Mouse (Mus musculus) hindbrain, embryonic 15.5 days (tissue): ENCODE results near the gene Snx30. TPM values are rescaled to one million over a fixed set of nuclear protein-coding genes. Genes with fewer than 3 reads are reported as not detected.

Experiments used
- ATAC-seq: fragments of 200-750 bp; cut with Nextera tagmentation; 2 replicates; pipeline ENCODE4 v1.8.0; 2017; ENCODE audit warnings: low read depth, moderate number of reproducible peaks, moderate TSS enrichment; ENCODE audit not compliant: low FRiP score
- H3K27ac ChIP-seq: fragments of 300-500 bp; sonication (generic); replicated peaks from 2 replicates; pipeline ENCODE4 v1.5.1; 2015; ENCODE audit warnings: mild to moderate bottlenecking, inconsistent platforms
- H3K27me3 ChIP-seq: fragments of 300-500 bp; sonication (generic); 2 replicates; pipeline ENCODE4 v1.6.1; 2015; ENCODE audit warnings: control low read depth, inconsistent platforms
- H3K36me3 ChIP-seq: fragments of 300-500 bp; sonication (generic); 2 replicates; pipeline ENCODE4 v1.6.1; 2015; ENCODE audit warnings: control low read depth, inconsistent platforms
- H3K4me1 ChIP-seq: fragments of 300-500 bp; sonication (generic); replicated peaks from 2 replicates; pipeline ENCODE4 v1.6.1; 2015; ENCODE audit warnings: control low read depth, inconsistent platforms
- H3K4me2 ChIP-seq: fragments of 300-500 bp; sonication (generic); 2 replicates; pipeline ENCODE4 v1.6.1; 2015; ENCODE audit warnings: moderate library complexity, mild to moderate bottlenecking, inconsistent platforms
- H3K4me3 ChIP-seq: fragments of 300-500 bp; sonication (generic); 2 replicates; pipeline ENCODE4 v1.5.1; 2015; ENCODE audit warnings: mild to moderate bottlenecking, inconsistent platforms
- H3K9ac ChIP-seq: fragments of 300-500 bp; sonication (generic); 2 replicates; pipeline ENCODE4 v1.6.1; 2015; ENCODE audit warnings: inconsistent platforms
- H3K9me3 ChIP-seq: fragments of 300-500 bp; sonication (generic); 2 replicates; pipeline ENCODE4 v1.6.1; 2016; ENCODE audit warnings: control low read depth, inconsistent platforms
- WGBS: fragments of 180-500 bp; shearing (Covaris S2); methylation state at CpG from one replicate; pipeline ENCODE4 v1.1.7; 2015; 5-methylcytosine and 5-hydroxymethylcytosine counted together
- polyA plus RNA-seq: library from polyadenylated mRNA; unstranded; fragments of >200 nt; fragmentation: Nextera tagmentation; extraction: Ambion mirVana; gene quantifications from 2 replicates; pipeline ENCODE4 v1.2.1, GENCODE M21; 2015

The Snx30 gene
- polyA plus RNA-seq, 1 experiment from 2014 or later = 18.3 TPM

DNA sequence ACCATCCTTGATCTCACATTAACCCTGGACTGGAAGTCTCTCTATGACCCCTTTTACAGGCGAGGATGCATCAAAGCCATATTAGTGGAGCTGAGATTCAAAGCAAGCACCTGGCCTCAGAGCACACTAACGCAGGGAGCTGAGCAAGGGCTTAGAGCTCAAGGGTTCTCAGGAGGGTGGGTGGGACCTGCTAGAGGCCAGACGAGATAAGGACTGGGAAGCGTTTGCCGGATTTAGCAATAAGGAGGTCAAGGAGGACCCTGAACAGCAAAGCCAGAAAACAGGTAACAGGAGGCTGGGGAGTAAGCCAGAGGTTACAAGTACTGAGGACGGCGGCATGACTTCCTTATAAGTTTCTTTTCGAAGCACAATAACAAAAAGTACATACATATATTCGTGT lies 10.8 kb downstream of the Snx30 start:
- H3K36me3 ChIP-seq = no peaks in the 10 kb centered on the region
- WGBS = 87% methylated on average over 9 of the region's 9 CpGs

DNA sequence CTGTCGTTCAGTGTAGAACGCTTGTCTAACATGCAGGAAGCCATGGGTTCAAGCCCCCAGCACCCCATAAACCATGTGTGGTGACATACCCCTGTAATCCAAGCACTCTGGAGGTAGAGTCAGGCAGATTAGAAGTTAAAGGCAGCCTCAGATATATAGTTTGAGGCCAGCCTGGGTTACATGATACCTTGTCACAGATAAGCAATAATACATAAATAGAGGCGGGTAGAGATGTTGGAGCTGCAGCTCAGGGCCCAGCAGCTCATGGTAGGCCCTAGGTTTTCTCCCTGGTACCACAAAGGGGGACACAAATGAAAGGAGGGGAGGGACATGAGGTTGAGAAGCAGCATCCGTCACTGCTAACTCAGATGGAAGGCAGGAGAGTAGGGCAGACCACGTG lies 12.2 kb downstream of the Snx30 start:
- 73% methylated on average over 5 of the region's 5 CpGs for WGBS
- Histone ChIP-seq H3K4me3 (no peak overlapping the region), H3K4me2 (no peak overlapping the region), H3K27me3 (no peaks in the 10 kb centered on the region), H3K4me1 (peaks cover 14% of the 10 kb centered on the region), H3K9ac (no peak overlapping the region), H3K27ac (no peak overlapping the region), H3K9me3 (no peaks in the 10 kb centered on the region), H3K36me3 (no peaks in the 10 kb centered on the region)
- no peak for ATAC-seq

More for the DNA sequence above, 10.8 kb downstream of the Snx30 start:
- H3K4me3 ChIP-seq = no peak overlapping the region
- H3K4me2 ChIP-seq = no peak overlapping the region
- no peak overlapping the region for H3K9ac ChIP-seq
- ATAC-seq = no peak
- H3K27ac ChIP-seq = no peak overlapping the region
- no peaks in the 10 kb centered on the region for H3K27me3 ChIP-seq
- H3K9me3 ChIP-seq = no peaks in the 10 kb centered on the region
- peaks cover 14% of the 10 kb centered on the region for H3K4me1 ChIP-seq

DNA sequence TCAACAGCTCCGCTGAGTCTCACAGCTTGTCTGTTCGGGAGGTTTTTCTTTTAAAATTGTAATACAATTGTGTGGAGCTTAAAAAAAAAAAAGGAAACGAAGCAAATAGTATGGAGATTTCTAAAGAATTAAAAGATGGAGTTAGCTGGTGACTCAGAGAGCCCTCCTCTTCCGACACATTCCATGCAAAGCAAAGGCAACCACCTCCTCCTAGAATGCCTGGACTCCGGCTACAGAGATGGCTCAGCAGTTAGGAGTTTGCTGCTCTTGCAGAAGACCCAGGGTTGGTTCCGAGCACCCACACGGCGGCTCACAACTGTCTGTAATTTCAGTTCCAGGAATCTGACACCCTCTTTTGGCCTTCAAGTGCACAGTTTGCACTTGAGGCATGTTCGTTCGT lies 12.9 kb downstream of the Snx30 start:
- H3K27ac ChIP-seq = peak overlapping the region; percentile 11
- H3K9me3 ChIP-seq = no peaks in the 10 kb centered on the region
- H3K4me3 ChIP-seq = no peak overlapping the region
- H3K4me2 ChIP-seq = no peak overlapping the region
- H3K36me3 ChIP-seq = no peaks in the 10 kb centered on the region
- WGBS = 75% methylated on average over 10 of the region's 10 CpGs
- no peak overlapping the region for H3K9ac ChIP-seq
- no peak for ATAC-seq
- H3K27me3 ChIP-seq = no peaks in the 10 kb centered on the region
- peaks cover 17% of the 10 kb centered on the region for H3K4me1 ChIP-seq

DNA sequence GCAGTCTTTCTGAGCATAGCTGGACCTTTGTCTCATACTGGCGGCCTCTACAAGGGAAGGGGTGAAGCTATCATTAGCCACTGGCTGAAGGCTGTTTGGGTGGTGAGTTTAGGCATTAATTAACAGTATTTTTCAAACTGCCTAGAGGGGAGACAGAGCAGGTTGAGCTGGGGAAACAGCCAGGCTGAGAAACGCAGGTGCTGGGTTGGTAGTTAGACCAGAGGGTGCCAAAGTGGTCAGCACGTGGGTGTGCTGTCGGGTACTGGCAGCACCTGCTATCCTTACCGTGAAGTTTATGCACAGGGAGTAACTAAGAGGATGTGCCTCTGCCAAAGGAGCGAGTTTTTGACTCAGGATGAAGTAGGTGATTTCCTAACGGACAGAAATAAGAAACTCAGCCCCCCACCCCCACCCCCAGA lies 13.4 kb downstream of the Snx30 start:
- no peak overlapping the region for H3K4me3 ChIP-seq
- peak; percentile 64 for ATAC-seq
- 29% methylated on average over 7 of the region's 7 CpGs for WGBS
- no peak overlapping the region for H3K4me2 ChIP-seq
- no peaks in the 10 kb centered on the region for H3K27me3 ChIP-seq
- no peaks in the 10 kb centered on the region for H3K9me3 ChIP-seq
- no peaks in the 10 kb centered on the region for H3K36me3 ChIP-seq
- peak overlapping the region; percentile 11 for H3K27ac ChIP-seq
- H3K4me1 ChIP-seq = peaks cover 17% of the 10 kb centered on the region
- no peak overlapping the region for H3K9ac ChIP-seq

DNA sequence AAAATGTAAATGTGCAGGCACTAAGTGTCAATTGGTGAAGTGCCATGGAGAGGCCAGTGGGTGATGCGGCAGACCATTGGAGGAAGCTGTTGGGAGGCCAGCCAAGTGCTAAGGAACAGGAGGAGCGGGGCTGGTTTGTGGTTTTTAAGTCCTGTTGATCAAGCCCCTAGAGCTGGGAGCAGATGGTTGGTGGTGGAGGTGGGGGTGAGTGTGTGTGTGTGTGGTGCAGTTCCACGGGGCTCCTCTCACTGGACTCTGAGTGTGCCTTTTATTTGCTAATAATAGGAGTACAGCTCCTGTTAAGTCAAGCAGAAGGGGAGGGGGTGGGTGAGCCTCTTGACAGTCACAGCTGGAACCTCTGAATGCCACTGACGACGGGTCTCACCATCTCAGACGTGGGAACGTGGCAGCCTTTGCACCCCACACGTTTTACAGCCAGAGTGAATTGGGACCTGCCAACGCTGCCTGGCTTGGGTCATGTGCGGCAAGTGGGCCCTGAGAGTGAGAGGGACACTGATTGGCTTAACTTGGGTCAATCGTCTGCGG lies 13.9 kb downstream of the Snx30 start:
- Histone ChIP-seq H3K4me1 (peaks cover 17% of the 10 kb centered on the region), H3K9ac (no peak overlapping the region), H3K36me3 (no peaks in the 10 kb centered on the region), H3K4me2 (no peak overlapping the region), H3K27ac (peak overlapping the region; percentile 11), H3K9me3 (no peaks in the 10 kb centered on the region), H3K27me3 (no peaks in the 10 kb centered on the region), H3K4me3 (no peak overlapping the region)
- peak; percentile 82 for ATAC-seq
- 17% methylated on average over 12 of the region's 12 CpGs for WGBS

DNA sequence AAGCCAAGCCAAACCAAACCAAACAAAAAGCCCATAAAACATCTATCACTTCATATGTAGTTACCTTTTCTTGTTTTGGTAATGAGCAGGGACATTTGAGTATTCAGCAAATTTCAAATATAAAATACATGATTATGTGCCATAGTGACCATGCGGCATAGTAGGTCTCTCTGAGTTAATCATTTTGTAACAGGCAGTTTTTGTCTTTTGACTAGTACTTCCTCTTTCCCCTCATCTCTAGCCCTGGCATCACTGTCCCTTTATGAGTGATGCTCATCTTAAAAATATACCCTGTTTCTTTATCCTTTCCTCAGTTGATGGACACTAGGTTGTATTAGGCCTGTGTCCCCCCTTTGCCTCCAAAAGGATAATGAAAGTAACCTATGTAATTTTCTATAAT lies 15.9 kb downstream of the Snx30 start:
- H3K4me1 ChIP-seq = peaks cover 22% of the 10 kb centered on the region
- no peaks in the 10 kb centered on the region for H3K9me3 ChIP-seq
- ATAC-seq = no peak
- no peak overlapping the region for H3K9ac ChIP-seq
- 97% methylated on average over 1 of the region's 1 CpGs for WGBS
- H3K4me2 ChIP-seq = no peak overlapping the region
- no peaks in the 10 kb centered on the region for H3K27me3 ChIP-seq
- H3K36me3 ChIP-seq = no peaks in the 10 kb centered on the region
- H3K4me3 ChIP-seq = no peak overlapping the region
- no peak overlapping the region for H3K27ac ChIP-seq

DNA sequence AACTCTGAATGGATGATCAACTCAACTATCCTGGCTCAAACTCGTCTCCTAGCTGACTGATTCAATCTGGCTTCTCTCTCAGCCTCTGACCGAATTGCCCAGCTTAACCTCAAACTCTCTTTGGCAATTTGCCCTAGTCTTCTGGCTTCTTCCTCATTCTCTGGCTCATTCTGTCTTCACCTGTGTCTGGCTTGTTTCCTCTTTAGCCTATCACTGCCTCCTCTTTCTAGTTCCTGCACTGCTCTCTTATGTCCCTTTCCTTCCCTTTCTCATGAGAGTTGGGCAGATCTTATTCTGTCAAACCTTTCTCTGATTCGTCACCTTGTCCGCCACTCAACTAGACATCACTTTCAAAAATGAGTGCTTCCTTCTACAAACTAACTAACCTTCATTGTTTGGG lies 16.5 kb downstream of the Snx30 start:
- H3K27ac ChIP-seq = no peak overlapping the region
- H3K4me2 ChIP-seq = no peak overlapping the region
- no peaks in the 10 kb centered on the region for H3K36me3 ChIP-seq
- H3K4me3 ChIP-seq = no peak overlapping the region
- H3K27me3 ChIP-seq = no peaks in the 10 kb centered on the region
- no peak for ATAC-seq
- peaks cover 22% of the 10 kb centered on the region for H3K4me1 ChIP-seq
- no peaks in the 10 kb centered on the region for H3K9me3 ChIP-seq
- no peak overlapping the region for H3K9ac ChIP-seq
- 86% methylated on average over 4 of the region's 4 CpGs for WGBS

DNA sequence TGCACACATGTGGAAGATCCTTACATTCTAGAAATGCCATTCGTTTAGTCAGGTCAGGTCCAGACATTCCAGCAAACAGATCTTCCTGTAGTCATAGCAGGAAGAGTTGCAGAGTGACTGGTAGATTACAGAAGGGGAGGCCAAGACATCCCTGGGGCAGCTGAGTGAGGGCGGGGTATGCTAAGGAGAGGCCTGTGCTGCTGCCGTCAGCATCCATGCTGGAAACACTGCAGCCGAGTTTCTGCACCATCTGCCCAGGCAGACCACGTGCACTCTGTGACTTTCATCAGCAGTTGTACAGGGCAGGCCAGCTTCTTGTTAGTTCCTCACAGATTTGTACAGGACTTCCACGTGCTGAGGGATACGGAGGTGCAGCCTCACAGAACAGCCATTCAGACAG lies 17.8 kb downstream of the Snx30 start:
- H3K4me3 ChIP-seq = no peak overlapping the region
- H3K27me3 ChIP-seq = no peaks in the 10 kb centered on the region
- H3K36me3 ChIP-seq = no peaks in the 10 kb centered on the region
- H3K4me2 ChIP-seq = no peak overlapping the region
- ATAC-seq = no peak
- H3K9me3 ChIP-seq = no peaks in the 10 kb centered on the region
- WGBS = 58% methylated on average over 7 of the region's 7 CpGs
- H3K9ac ChIP-seq = no peak overlapping the region
- H3K4me1 ChIP-seq = peaks cover 22% of the 10 kb centered on the region
- H3K27ac ChIP-seq = no peak overlapping the region

DNA sequence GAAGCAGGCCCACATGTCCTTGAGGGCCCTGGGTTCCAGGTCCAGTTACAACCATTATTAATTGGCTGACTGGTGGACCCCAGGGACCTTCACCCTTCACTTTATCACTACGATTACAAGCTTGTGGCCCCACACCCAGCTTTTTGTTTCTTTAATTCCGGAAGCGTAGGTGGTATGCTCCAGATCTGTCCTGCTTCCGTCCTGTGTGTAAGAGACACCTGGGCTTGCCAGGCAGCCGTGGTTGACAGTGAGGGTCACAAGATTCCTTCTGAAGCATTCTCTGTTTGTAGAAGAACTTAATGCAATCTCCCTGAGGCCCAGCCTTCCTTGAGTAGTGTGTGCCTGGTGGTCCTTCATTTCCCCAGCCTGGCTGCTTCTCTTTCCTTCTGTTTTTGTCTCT lies 19.2 kb downstream of the Snx30 start:
- 92% methylated on average over 5 of the region's 5 CpGs for WGBS
- ATAC-seq = no peak
- Histone ChIP-seq H3K4me1 (peaks cover 9% of the 10 kb centered on the region; the same call in 1 of the 2 replicates), H3K9ac (no peak overlapping the region), H3K27ac (no peak overlapping the region), H3K9me3 (no peaks in the 10 kb centered on the region), H3K4me3 (no peak overlapping the region), H3K4me2 (no peak overlapping the region), H3K36me3 (no peaks in the 10 kb centered on the region), H3K27me3 (no peaks in the 10 kb centered on the region)

DNA sequence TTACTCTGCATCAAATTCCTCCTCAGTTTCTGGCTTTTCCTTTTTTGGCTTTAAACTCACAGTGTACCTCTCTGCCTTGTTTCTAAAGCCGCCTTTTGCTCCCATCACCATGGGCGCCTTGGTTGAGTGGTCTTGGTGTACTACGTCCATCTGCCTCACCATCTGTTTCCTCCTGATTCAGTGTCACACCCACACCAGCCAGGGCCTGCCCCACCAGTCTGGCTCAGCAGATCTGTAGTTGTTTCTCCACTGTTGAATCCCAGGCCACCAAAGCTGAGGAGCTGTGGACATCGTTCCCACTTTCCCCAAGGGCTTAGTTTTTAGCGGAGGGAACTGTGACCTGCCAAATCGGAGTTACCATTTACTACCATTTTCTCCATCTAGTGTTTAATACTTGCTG lies 20.0 kb downstream of the Snx30 start:
- no peak overlapping the region for H3K4me3 ChIP-seq
- no peaks in the 10 kb centered on the region for H3K36me3 ChIP-seq
- H3K9ac ChIP-seq = no peak overlapping the region
- 0 out of 2 replicates have a peak, but pooled peaks cover 9% of the 10 kb centered on the region for H3K4me1 ChIP-seq
- H3K9me3 ChIP-seq = no peaks in the 10 kb centered on the region
- 0 out of 2 replicates have a peak, but pooled peaks have one; percentile 60 for ATAC-seq
- 67% methylated on average over 6 of the region's 6 CpGs for WGBS
- H3K4me2 ChIP-seq = no peak overlapping the region
- no peak overlapping the region for H3K27ac ChIP-seq
- H3K27me3 ChIP-seq = no peaks in the 10 kb centered on the region

DNA sequence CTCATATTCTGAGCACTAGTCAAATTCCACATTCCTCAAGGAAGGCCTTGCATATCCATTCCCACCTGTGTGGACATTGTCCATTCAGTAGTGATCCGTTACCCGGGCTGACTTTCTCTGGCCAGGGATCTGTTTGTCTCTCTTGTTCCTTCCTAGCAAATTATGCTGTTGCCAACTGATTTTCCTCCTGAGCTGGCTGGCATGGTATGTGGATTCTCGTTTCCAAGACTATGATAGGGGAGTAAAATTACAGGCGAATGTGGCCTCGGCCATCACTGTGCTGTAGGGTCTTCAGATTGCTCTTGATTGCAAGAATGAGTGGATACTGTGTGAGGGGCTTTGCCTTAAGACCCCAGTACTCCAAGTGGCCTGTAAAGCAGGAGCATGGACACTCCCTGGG lies 20.7 kb downstream of the Snx30 start:
- Histone ChIP-seq H3K27ac (no peak overlapping the region), H3K36me3 (no peaks in the 10 kb centered on the region), H3K4me1 (0 out of 2 replicates have a peak, but pooled peaks cover 9% of the 10 kb centered on the region), H3K4me2 (no peak overlapping the region), H3K4me3 (no peak overlapping the region), H3K27me3 (no peaks in the 10 kb centered on the region), H3K9me3 (no peaks in the 10 kb centered on the region), H3K9ac (no peak overlapping the region)
- 82% methylated on average over 5 of the region's 5 CpGs for WGBS
- ATAC-seq = no peak

DNA sequence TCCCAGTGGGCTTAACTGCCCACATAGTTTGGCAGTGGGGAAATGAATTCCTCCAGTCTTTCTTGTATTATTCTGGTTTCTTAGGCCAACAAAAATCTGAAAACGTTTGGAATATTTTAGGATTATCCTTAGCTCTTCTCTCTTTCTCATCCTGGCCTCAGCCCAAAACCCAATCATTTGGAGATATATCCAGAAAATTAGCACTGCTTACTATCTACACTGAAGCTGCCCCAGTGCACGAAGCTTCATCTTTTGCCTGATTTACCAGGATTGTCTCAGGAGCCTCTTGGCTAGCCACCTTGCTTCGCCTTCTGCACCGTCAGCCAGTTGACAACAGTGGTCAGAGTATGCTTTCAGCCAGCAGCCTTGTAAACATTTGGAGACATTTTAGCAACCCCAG lies 23.4 kb downstream of the Snx30 start:
- no peak overlapping the region for H3K27ac ChIP-seq
- WGBS = 84% methylated on average over 4 of the region's 4 CpGs
- no peak for ATAC-seq

DNA sequence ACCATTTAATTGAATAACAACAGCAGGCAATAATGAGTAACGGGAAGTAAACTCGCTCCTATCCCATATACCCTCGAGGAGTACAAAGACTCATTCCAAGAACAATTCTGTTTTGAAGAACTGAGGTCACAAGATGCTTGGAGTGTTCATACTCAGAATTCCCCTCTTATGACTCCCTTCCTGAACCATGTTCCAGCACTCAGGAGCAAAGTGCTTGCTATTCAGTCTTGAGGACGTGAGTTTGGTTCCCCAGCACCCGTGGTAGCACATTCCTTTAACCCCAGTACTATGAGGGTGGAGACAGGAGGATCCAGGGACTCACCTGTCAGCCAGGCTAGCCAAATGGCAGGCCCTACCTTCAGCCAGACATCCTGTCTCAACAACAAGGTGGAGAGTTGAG lies 25.4 kb downstream of the Snx30 start:
- Histone ChIP-seq H3K27ac (no peak overlapping the region), H3K27me3 (no peaks in the 10 kb centered on the region), H3K4me3 (no peak overlapping the region), H3K9me3 (no peaks in the 10 kb centered on the region), H3K9ac (no peak overlapping the region), H3K4me2 (no peak overlapping the region), H3K4me1 (0 out of 2 replicates have a peak, but pooled peaks cover under 1% of the 10 kb centered on the region), H3K36me3 (no peaks in the 10 kb centered on the region; the same call in 1 of the 2 replicates)
- 88% methylated on average over 5 of the region's 5 CpGs for WGBS
- no peak for ATAC-seq

More for the DNA sequence above, 23.4 kb downstream of the Snx30 start:
- no peaks in the 10 kb centered on the region for H3K27me3 ChIP-seq
- H3K4me1 ChIP-seq = 0 out of 2 replicates have a peak, but pooled peaks cover 5% of the 10 kb centered on the region
- H3K4me3 ChIP-seq = no peak overlapping the region
- H3K9me3 ChIP-seq = no peaks in the 10 kb centered on the region
- no peak overlapping the region for H3K4me2 ChIP-seq
- no peak overlapping the region for H3K9ac ChIP-seq
- H3K36me3 ChIP-seq = no peaks in the 10 kb centered on the region
